Comparison of ENCODE assay signal across 8 mouse cellular contexts in genomic region chr13:23751478-23751956, GRCm38 (mm10). TPM values are rescaled to one million over a fixed set of nuclear protein-coding genes. Genes with fewer than 3 reads are reported as not detected.
DNase-seq lines count a peak whose midpoint lies in the region; ATAC-seq and TF ChIP-seq lines count a peak whose summit lies in the region.

No protein-coding gene starts in this region.

- no peak for TF ChIP-seq CTCF in small intestine, adult 2 months (IDR thresholded peaks at IDR 0.05; ENCODE audit: extremely low read depth, insufficient read length, insufficient replicate concordance, low read depth, low read length)

- peak overlapping the region; percentile 48 for H3K4me3 ChIP-seq in embryonic facial prominence, embryonic 13.5 days
- peak overlapping the region; percentile 43 for H3K4me3 ChIP-seq in limb, embryonic 12.5 days (replicated peaks)
- peak overlapping the region; percentile 61 for H3K4me3 ChIP-seq in small intestine, adult 2 months (ENCODE audit: low read depth, low read length)

- 1% methylated on average over 11 of the region's 11 CpGs for WGBS in embryonic facial prominence, embryonic 13.5 days
- under 1% methylated on average over 11 of the region's 11 CpGs for WGBS in limb, embryonic 12.5 days
- WGBS in small intestine, adult 2 months, result 2% methylated on average over 11 of the region's 11 CpGs

- H3K4me1 ChIP-seq in embryonic facial prominence, embryonic 13.5 days, result peaks cover 21% of the 10 kb centered on the region; the same call in 1 of the 2 replicates
- peaks cover 20% of the 10 kb centered on the region for H3K4me1 ChIP-seq in limb, embryonic 12.5 days (replicated peaks)
- H3K4me1 ChIP-seq in small intestine, adult 2 months (ENCODE audit: control insufficient read depth, insufficient read depth, insufficient read length, low read length), result peaks cover 3% of the 10 kb centered on the region; the same call in 1 of the 2 replicates

- H3K9ac ChIP-seq in embryonic facial prominence, embryonic 13.5 days, result peak overlapping the region; percentile 71
- peak overlapping the region; percentile 64 for H3K9ac ChIP-seq in limb, embryonic 12.5 days (replicated peaks)

- peak overlapping the region; percentile 96 for H3K27ac ChIP-seq in embryonic facial prominence, embryonic 13.5 days
- peak overlapping the region; percentile 97 for H3K27ac ChIP-seq in limb, embryonic 12.5 days
- H3K27ac ChIP-seq in small intestine, adult 2 months (ENCODE audit: insufficient read depth, low read depth, low read length), result peak overlapping the region; percentile 97

- H3K27me3 ChIP-seq in embryonic facial prominence, embryonic 13.5 days, result no peaks in the 10 kb centered on the region
- H3K27me3 ChIP-seq in limb, embryonic 12.5 days, result no peaks in the 10 kb centered on the region
- no peaks in the 10 kb centered on the region for H3K27me3 ChIP-seq in small intestine, adult 2 months (ENCODE audit: control insufficient read depth, insufficient read depth, low read length)

- TF ChIP-seq POLR2A in small intestine, adult 2 months (IDR thresholded peaks at IDR 0.05; ENCODE audit: low read depth, low read length), result no peak

- no peaks in the 10 kb centered on the region for H3K36me3 ChIP-seq in embryonic facial prominence, embryonic 13.5 days
- no peaks in the 10 kb centered on the region for H3K36me3 ChIP-seq in limb, embryonic 12.5 days
- no peaks in the 10 kb centered on the region for H3K36me3 ChIP-seq in small intestine, adult 2 months (ENCODE audit: control insufficient read depth, insufficient read depth, low read length)

- no peak for ATAC-seq in CD4-positive, CD25-positive, alpha-beta regulatory T cell, adult 4 months
- no peak for ATAC-seq in embryonic facial prominence, embryonic 13.5 days (ENCODE audit: insufficient number of reproducible peaks, insufficient read depth, low FRiP score, low TSS enrichment, low read depth)
- ATAC-seq in limb, embryonic 12.5 days (ENCODE audit: insufficient number of reproducible peaks, insufficient read depth, low FRiP score, low TSS enrichment, low read depth), result no peak

- H3K4me2 ChIP-seq in embryonic facial prominence, embryonic 13.5 days, result peak overlapping the region; percentile 67
- peak overlapping the region; percentile 60 for H3K4me2 ChIP-seq in limb, embryonic 12.5 days

- peak; percentile 29 for DNase-seq in CD4-positive, CD25-positive, alpha-beta regulatory T cell, adult 2 months (ENCODE audit: low read depth, low spot score)
- peak; percentile 75 for DNase-seq in A20 (ENCODE audit: low read depth, low spot score)
- DNase-seq in thymus, postnatal 14 days, result no peak
- no peak for DNase-seq in retina, embryonic 14.5 days (ENCODE audit: low spot score)

- no peaks in the 10 kb centered on the region for H3K9me3 ChIP-seq in embryonic facial prominence, embryonic 13.5 days
- no peaks in the 10 kb centered on the region for H3K9me3 ChIP-seq in limb, embryonic 12.5 days

RNA-seq across cellular contexts. Expression of gene Hist1h3b, which starts 0.6 kb away (rescaled TPM):
- polyA plus RNA-seq in CD4-positive, CD25-positive, alpha-beta regulatory T cell, adult 4 months (2017; shearing (Covaris generic)), result not detected
- polyA plus RNA-seq in embryonic facial prominence, embryonic 13.5 days (2015; fragmentation: Nextera tagmentation; extraction: Ambion mirVana), result 15.6 and 18.1 TPM in 2 replicates
- polyA plus RNA-seq in limb, embryonic 12.5 days (2016; fragmentation: Nextera tagmentation; extraction: Ambion mirVana), result 17.7 and 30.1 TPM in 2 replicates
- 39.8 and 49.8 TPM in 2 replicates for polyA plus RNA-seq in small intestine, adult 2 months (2012; rRNA removed)

RNA-seq across cellular contexts. Expression of gene Hist1h2ab, which starts 0.6 kb away (rescaled TPM):
- polyA plus RNA-seq in CD4-positive, CD25-positive, alpha-beta regulatory T cell, adult 4 months (2017; shearing (Covaris generic)), result 1 to 10 TPM; 2.8 to 8.2 TPM
- polyA plus RNA-seq in embryonic facial prominence, embryonic 13.5 days (2015; fragmentation: Nextera tagmentation; extraction: Ambion mirVana), result 53.1 and 58.6 TPM in 2 replicates
- 77.8 and 92.9 TPM in 2 replicates for polyA plus RNA-seq in limb, embryonic 12.5 days (2016; fragmentation: Nextera tagmentation; extraction: Ambion mirVana)
- polyA plus RNA-seq in small intestine, adult 2 months (2012; rRNA removed), result 32.5 and 55.3 TPM in 2 replicates

RNA-seq across cellular contexts. Expression of gene Hist1h2bb, which starts 5.0 kb away (rescaled TPM):
- 1 to 10 TPM in 1 of 2 experiments, not detected in 1; 2.9 TPM for polyA plus RNA-seq in CD4-positive, CD25-positive, alpha-beta regulatory T cell, adult 4 months (2017; shearing (Covaris generic))
- polyA plus RNA-seq in embryonic facial prominence, embryonic 13.5 days (2015; fragmentation: Nextera tagmentation; extraction: Ambion mirVana), result 3.5 and 4.2 TPM in 2 replicates
- polyA plus RNA-seq in limb, embryonic 12.5 days (2016; fragmentation: Nextera tagmentation; extraction: Ambion mirVana), result 6.3 and 6.7 TPM in 2 replicates
- polyA plus RNA-seq in small intestine, adult 2 months (2012; rRNA removed), result 17.8 and 19.7 TPM in 2 replicates

RNA-seq across cellular contexts. Expression of gene Hist1h4b, which starts 5.3 kb away (rescaled TPM):
- polyA plus RNA-seq in CD4-positive, CD25-positive, alpha-beta regulatory T cell, adult 4 months (2017; shearing (Covaris generic)), result 1 to 10 TPM in 1 of 2 experiments, not detected in 1; 5.4 TPM
- polyA plus RNA-seq in embryonic facial prominence, embryonic 13.5 days (2015; fragmentation: Nextera tagmentation; extraction: Ambion mirVana), result 7.6 and 9.2 TPM in 2 replicates
- 9.1 and 10.7 TPM in 2 replicates for polyA plus RNA-seq in limb, embryonic 12.5 days (2016; fragmentation: Nextera tagmentation; extraction: Ambion mirVana)
- polyA plus RNA-seq in small intestine, adult 2 months (2012; rRNA removed), result 17.0 and 25.9 TPM in 2 replicates

RNA-seq across cellular contexts. Expression of gene Hist1h3c, which starts 6.1 kb away (rescaled TPM):
- 1 to 10 TPM in 1 of 2 experiments, not detected in 1; 1.3 TPM for polyA plus RNA-seq in CD4-positive, CD25-positive, alpha-beta regulatory T cell, adult 4 months (2017; shearing (Covaris generic))
- polyA plus RNA-seq in embryonic facial prominence, embryonic 13.5 days (2015; fragmentation: Nextera tagmentation; extraction: Ambion mirVana), result 11.3 and 14.4 TPM in 2 replicates
- polyA plus RNA-seq in limb, embryonic 12.5 days (2016; fragmentation: Nextera tagmentation; extraction: Ambion mirVana), result 20.7 and 22.1 TPM in 2 replicates
- 39.3 and 49.1 TPM in 2 replicates for polyA plus RNA-seq in small intestine, adult 2 months (2012; rRNA removed)

Comparison
In these comparisons a context has a peak if more than half of its experiments do, and no peak if none do; other contexts are left out.
1. DNase-seq: peak in CD4-positive, CD25-positive, alpha-beta regulatory T cell, adult 2 months (single experiment) and A20 (single experiment); none in thymus, postnatal 14 days (single experiment) and retina, embryonic 14.5 days (single experiment).
2. RNA of gene Hist1h3b, which starts 0.6 kb away (polyA plus RNA-seq): 39.8 to 49.8 TPM in small intestine, adult 2 months, 17.7 to 30.1 TPM in limb, embryonic 12.5 days and 15.6 to 18.1 TPM in embryonic facial prominence, embryonic 13.5 days; not detected in CD4-positive, CD25-positive, alpha-beta regulatory T cell, adult 4 months; every median in the first group is over 10 times any median in the second.
3. Peak in every context shown above with its lines, with median percentiles within 50 percentile points of each other: H3K27ac ChIP-seq and H3K4me3 ChIP-seq.